Mouse (Mus musculus): Measurements from ENCODE around the gene Skint7.
"Not testable (repeated sequence)": the region's sequence is repeated elsewhere in the genome, so short reads cannot be mapped to it uniquely, and the experiment has no call there.

The Skint7 gene

GRCm38 (mm10) chr4:111972623-111973022 lies at the start of gene Skint7:
Gene Skint7, plus strand, starts transcription at chr4:111972923.
- DNase-seq: no peak

- peak; percentile 0 for DNase-seq
Measured at GRCm38 (mm10) chr4:111961309-111961708, 11.4 kb upstream of the Skint7 start.

GRCm38 (mm10) chr4:111963241-111963640 lies 9.5 kb upstream of the Skint7 start:
- not testable (repeated sequence) for DNase-seq

GRCm38 (mm10) chr4:111963669-111964068 lies 9.1 kb upstream of the Skint7 start:
- no peak for DNase-seq

- no peak for DNase-seq
Measured at GRCm38 (mm10) chr4:112005969-112006368, 33.2 kb downstream of the Skint7 start, which contains the start of gene Skint1. Gene Skint1, plus strand, starts transcription at chr4:112006269.
